Mouse (Mus musculus) neural tube, embryonic 13.5 days (tissue): ENCODE measurements around the gene Nxpe4. TPM values are rescaled to one million over a fixed set of nuclear protein-coding genes. Genes with fewer than 3 reads are reported as not detected.

Source experiments
- ATAC-seq: fragments of 200-750 bp; cut with Nextera tagmentation; 2 replicates; pipeline ENCODE4 v1.8.0; 2017; ENCODE audit warnings: low read depth, mild to moderate bottlenecking, moderate TSS enrichment, moderate library complexity
- H3K27ac ChIP-seq: fragments of 300-500 bp; sonication (generic); replicated peaks from 2 replicates; pipeline ENCODE4 v1.5.1; 2015; ENCODE audit warnings: moderate library complexity, mild to moderate bottlenecking, inconsistent platforms
- H3K27me3 ChIP-seq: fragments of 300-500 bp; sonication (generic); 2 replicates; pipeline ENCODE4 v1.6.1; 2015; ENCODE audit warnings: mild to moderate bottlenecking, inconsistent platforms
- H3K36me3 ChIP-seq: fragments of 300-500 bp; sonication (generic); 2 replicates; pipeline ENCODE4 v1.6.1; 2015; ENCODE audit warnings: mild to moderate bottlenecking, inconsistent platforms
- H3K4me1 ChIP-seq: fragments of 300-500 bp; sonication (generic); replicated peaks from 2 replicates; pipeline ENCODE4 v1.6.1; 2015; ENCODE audit warnings: inconsistent platforms
- H3K4me2 ChIP-seq: fragments of 300-500 bp; sonication (generic); 2 replicates; pipeline ENCODE4 v1.6.1; 2015; ENCODE audit warnings: inconsistent platforms, mild to moderate bottlenecking, moderate library complexity
- H3K4me3 ChIP-seq: fragments of 300-500 bp; sonication (generic); 2 replicates; pipeline ENCODE4 v1.5.1; 2015; ENCODE audit warnings: mild to moderate bottlenecking, inconsistent platforms
- H3K9ac ChIP-seq: fragments of 300-500 bp; sonication (generic); 2 replicates; pipeline ENCODE4 v1.6.1; 2015; ENCODE audit warnings: moderate library complexity, mild to moderate bottlenecking, inconsistent platforms
- H3K9me3 ChIP-seq: fragments of 300-500 bp; sonication (generic); 2 replicates; pipeline ENCODE4 v1.6.1; 2016; ENCODE audit warnings: inconsistent platforms
- WGBS: fragments of 180-500 bp; shearing (Covaris S2); methylation state at CpG from one replicate; pipeline ENCODE4 v1.1.7; 2015; 5-methylcytosine and 5-hydroxymethylcytosine counted together
- polyA plus RNA-seq: library from polyadenylated mRNA; unstranded; fragments of >200 nt; fragmentation: Nextera tagmentation; extraction: Ambion mirVana; gene quantifications from 2 replicates; pipeline ENCODE4 v1.2.1, GENCODE M21; 2015

The Nxpe4 gene
- polyA plus RNA-seq, 1 experiment from 2014 or later = 6.5 TPM

GRCm38 (mm10) chr9:48197458-48197884, 35.6 kb downstream of the Nxpe4 start:
- WGBS = 19% methylated on average over 12 of the region's 12 CpGs

GRCm38 (mm10) chr9:48210970-48211369, 49.1 kb downstream of the Nxpe4 start:
- H3K36me3 ChIP-seq = no peaks in the 10 kb centered on the region
- H3K9ac ChIP-seq = no peak overlapping the region
- H3K4me2 ChIP-seq = no peak overlapping the region
- WGBS = 82% methylated on average over 6 of the region's 6 CpGs
- no peak for ATAC-seq
- H3K9me3 ChIP-seq = no peaks in the 10 kb centered on the region
- no peak overlapping the region for H3K27ac ChIP-seq
- H3K4me1 ChIP-seq = no peaks in the 10 kb centered on the region
- no peaks in the 10 kb centered on the region for H3K27me3 ChIP-seq
- H3K4me3 ChIP-seq = no peak overlapping the region

More at GRCm38 (mm10) chr9:48197458-48197884, 35.6 kb downstream of the Nxpe4 start:
- Histone ChIP-seq H3K4me2 (peak overlapping the region; percentile 26), H3K4me3 (no peak overlapping the region), H3K9ac (no peak overlapping the region), H3K36me3 (no peaks in the 10 kb centered on the region), H3K27ac (no peak overlapping the region), H3K4me1 (peaks cover 15% of the 10 kb centered on the region), H3K9me3 (no peaks in the 10 kb centered on the region), H3K27me3 (no peaks in the 10 kb centered on the region)
- ATAC-seq = no peak

- ATAC-seq = no peak
- no peak overlapping the region for H3K27ac ChIP-seq
- WGBS = 91% methylated on average over 5 of the region's 5 CpGs
Observed at GRCm38 (mm10) chr9:48211912-48212311, 50.1 kb downstream of the Nxpe4 start.

GRCm38 (mm10) chr9:48214751-48215150, 52.9 kb downstream of the Nxpe4 start:
- Histone ChIP-seq H3K4me3 (no peak overlapping the region), H3K9ac (no peak overlapping the region), H3K9me3 (no peaks in the 10 kb centered on the region), H3K36me3 (no peaks in the 10 kb centered on the region), H3K27ac (no peak overlapping the region), H3K27me3 (no peaks in the 10 kb centered on the region), H3K4me2 (no peak overlapping the region), H3K4me1 (no peaks in the 10 kb centered on the region)
- ATAC-seq = no peak
- WGBS = 77% methylated on average over 9 of the region's 9 CpGs

More at GRCm38 (mm10) chr9:48211912-48212311, 50.1 kb downstream of the Nxpe4 start:
- Histone ChIP-seq H3K9me3 (no peaks in the 10 kb centered on the region), H3K4me3 (no peak overlapping the region), H3K9ac (no peak overlapping the region), H3K27me3 (no peaks in the 10 kb centered on the region), H3K4me1 (no peaks in the 10 kb centered on the region), H3K36me3 (no peaks in the 10 kb centered on the region), H3K4me2 (no peak overlapping the region)

- H3K27ac ChIP-seq = no peak overlapping the region
- H3K9ac ChIP-seq = no peak overlapping the region
- H3K36me3 ChIP-seq = no peaks in the 10 kb centered on the region
- no peaks in the 10 kb centered on the region for H3K4me1 ChIP-seq
- ATAC-seq = no peak
- H3K27me3 ChIP-seq = no peaks in the 10 kb centered on the region
- H3K9me3 ChIP-seq = no peaks in the 10 kb centered on the region
- H3K4me3 ChIP-seq = no peak overlapping the region
- H3K4me2 ChIP-seq = no peak overlapping the region
- WGBS = 86% methylated on average over 13 of the region's 13 CpGs
Observed at GRCm38 (mm10) chr9:48216091-48217001, 54.5 kb downstream of the Nxpe4 start.

- H3K36me3 ChIP-seq = no peaks in the 10 kb centered on the region
- no peaks in the 10 kb centered on the region for H3K27me3 ChIP-seq
- no peak for ATAC-seq
- no peak overlapping the region for H3K4me2 ChIP-seq
- no peak overlapping the region for H3K9ac ChIP-seq
- H3K27ac ChIP-seq = no peak overlapping the region
- H3K4me3 ChIP-seq = no peak overlapping the region
- H3K9me3 ChIP-seq = no peaks in the 10 kb centered on the region
- no peaks in the 10 kb centered on the region for H3K4me1 ChIP-seq
- WGBS = 98% methylated on average over 3 of the region's 3 CpGs
Observed at GRCm38 (mm10) chr9:48230706-48231105, 68.9 kb downstream of the Nxpe4 start.

GRCm38 (mm10) chr9:48236455-48236854, 74.6 kb downstream of the Nxpe4 start:
- ATAC-seq = no peak
- 79% methylated on average over 6 of the region's 6 CpGs for WGBS
- H3K36me3 ChIP-seq = no peaks in the 10 kb centered on the region
- H3K4me3 ChIP-seq = no peak overlapping the region
- no peaks in the 10 kb centered on the region for H3K4me1 ChIP-seq
- no peaks in the 10 kb centered on the region for H3K9me3 ChIP-seq
- no peak overlapping the region for H3K27ac ChIP-seq
- H3K9ac ChIP-seq = no peak overlapping the region
- H3K27me3 ChIP-seq = no peaks in the 10 kb centered on the region
- H3K4me2 ChIP-seq = no peak overlapping the region

- no peaks in the 10 kb centered on the region; the same call in 1 of the 2 replicates for H3K4me1 ChIP-seq
- no peaks in the 10 kb centered on the region for H3K9me3 ChIP-seq
- no peaks in the 10 kb centered on the region for H3K36me3 ChIP-seq
- no peak overlapping the region for H3K4me2 ChIP-seq
- H3K27me3 ChIP-seq = no peaks in the 10 kb centered on the region
- no peak overlapping the region for H3K9ac ChIP-seq
- no peak overlapping the region for H3K27ac ChIP-seq
- no peak overlapping the region for H3K4me3 ChIP-seq
- ATAC-seq = no peak
- 83% methylated on average over 9 of the region's 9 CpGs for WGBS
Observed at GRCm38 (mm10) chr9:48238153-48238755, 76.4 kb downstream of the Nxpe4 start.

GRCm38 (mm10) chr9:48239461-48239860, 77.6 kb downstream of the Nxpe4 start:
- no peak for ATAC-seq
- no peaks in the 10 kb centered on the region for H3K9me3 ChIP-seq
- no peak overlapping the region for H3K9ac ChIP-seq
- WGBS = 91% methylated on average over 5 of the region's 5 CpGs
- no peaks in the 10 kb centered on the region; the same call in 1 of the 2 replicates for H3K4me1 ChIP-seq
- H3K4me2 ChIP-seq = no peak overlapping the region
- no peaks in the 10 kb centered on the region for H3K27me3 ChIP-seq
- H3K36me3 ChIP-seq = no peaks in the 10 kb centered on the region
- H3K4me3 ChIP-seq = no peak overlapping the region
- no peak overlapping the region for H3K27ac ChIP-seq

GRCm38 (mm10) chr9:48240431-48240830, 78.6 kb downstream of the Nxpe4 start:
- H3K4me1 ChIP-seq = peaks cover 2% of the 10 kb centered on the region; the same call in 1 of the 2 replicates
- no peak overlapping the region for H3K9ac ChIP-seq
- no peaks in the 10 kb centered on the region for H3K9me3 ChIP-seq
- no peak overlapping the region for H3K4me3 ChIP-seq
- 76% methylated on average over 5 of the region's 5 CpGs for WGBS
- H3K27me3 ChIP-seq = no peaks in the 10 kb centered on the region
- no peak overlapping the region for H3K27ac ChIP-seq
- H3K36me3 ChIP-seq = no peaks in the 10 kb centered on the region
- H3K4me2 ChIP-seq = no peak overlapping the region
- ATAC-seq = no peak

GRCm38 (mm10) chr9:48241791-48242190, 80.0 kb downstream of the Nxpe4 start:
- WGBS = 89% methylated on average over 1 of the region's 1 CpGs
- no peaks in the 10 kb centered on the region for H3K27me3 ChIP-seq
- H3K4me3 ChIP-seq = no peak overlapping the region
- no peak overlapping the region for H3K9ac ChIP-seq
- no peak overlapping the region for H3K4me2 ChIP-seq
- no peaks in the 10 kb centered on the region for H3K36me3 ChIP-seq
- H3K4me1 ChIP-seq = peaks cover 4% of the 10 kb centered on the region; the same call in 1 of the 2 replicates
- no peaks in the 10 kb centered on the region for H3K9me3 ChIP-seq
- ATAC-seq = no peak
- no peak overlapping the region for H3K27ac ChIP-seq

- H3K4me3 ChIP-seq = no peak overlapping the region
- H3K27ac ChIP-seq = no peak overlapping the region
- peaks cover 4% of the 10 kb centered on the region; the same call in 1 of the 2 replicates for H3K4me1 ChIP-seq
- WGBS = 85% methylated on average over 2 of the region's 2 CpGs
- no peak overlapping the region for H3K9ac ChIP-seq
- H3K36me3 ChIP-seq = no peaks in the 10 kb centered on the region
- no peak overlapping the region for H3K4me2 ChIP-seq
- no peak for ATAC-seq
- no peaks in the 10 kb centered on the region for H3K27me3 ChIP-seq
- H3K9me3 ChIP-seq = no peaks in the 10 kb centered on the region
Observed at GRCm38 (mm10) chr9:48242756-48243155, 80.9 kb downstream of the Nxpe4 start.
